Mouse (Mus musculus) Patski (cell line): Measurements from ENCODE around the gene Adora2b. TPM values are rescaled to one million over a fixed set of nuclear protein-coding genes. Genes with fewer than 3 reads are reported as not detected.
A peak's percentile ranks its signal among the peaks of the same experiment; 100 is the strongest.

Experiments used
- ATAC-seq: fragments of 100-300 bp; one replicate; pipeline ENCODE4 v1.8.0; 2021
- CTCF ChIA-PET: fragments of 350-600 bp; sonication (Branson Sonifier 250); formaldehyde crosslinking; loops from one replicate; lab custom pipeline; 2022; ENCODE audit warnings: inconsistent platforms; lab: Charles Lee
- POLR2A ChIA-PET: fragments of 350-600 bp; sonication (Branson Sonifier 250); formaldehyde crosslinking; loops from one replicate; lab custom pipeline; 2022; ENCODE audit warnings: antibody characterized with exemption, inconsistent platforms; lab: Charles Lee
- DNase-seq: peaks from one replicate; pipeline ENCODE4 v3.0.0-alpha.2; 2011; ENCODE audit warnings: low read depth, low spot score
- H3K27me3 ChIP-seq: fragments of 371-371 bp; one replicate; pipeline ENCODE4 v1.5.1; 2021
- CTCF ChIP-seq: fragments of 100-300 bp; IDR thresholded peaks from one replicate; pipeline ENCODE4 v1.5.1; 2021
- in situ Hi-C: fragments of 300-500 bp; cut with MboI; formaldehyde crosslinking; loops from 3 replicates; pipeline ENCODE4 v1.11.1; 2018; ENCODE audit warnings: low pct_unique_long_range_greater_than_20kb, mixed read lengths
- polyA plus RNA-seq: library from polyadenylated mRNA; unstranded; gene quantifications from one replicate; pipeline ENCODE4 v1.2.3, GENCODE M21; 2021

The Adora2b gene
- polyA plus RNA-seq, 1 experiment from 2014 or later: 0.41 TPM

DNA sequence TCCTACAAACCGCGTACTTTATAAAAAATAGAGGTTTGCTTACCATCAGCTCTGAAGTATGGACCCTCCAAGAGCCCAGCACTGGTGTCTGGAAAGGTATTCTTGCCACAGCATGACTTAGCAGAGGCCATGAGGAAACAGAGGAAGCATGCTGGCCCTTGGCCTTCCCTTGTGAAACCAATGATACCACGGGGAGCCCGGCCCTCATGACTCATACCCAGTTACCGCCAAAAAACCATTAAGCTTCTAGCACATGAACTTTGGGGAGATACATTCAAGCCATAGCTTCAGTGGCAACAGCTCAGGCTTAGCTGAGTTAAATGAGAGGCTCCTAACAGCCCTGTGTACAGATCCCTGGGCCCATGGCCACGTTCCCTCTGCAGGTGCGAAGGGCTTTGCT lies 24.8 kb upstream of the Adora2b start:
- ChIA-PET POLR2A (no interaction called here), CTCF (interaction anchor here (1.4 kb wide), 1 partner anchor 13 kb away, joined by 3 read pairs; no protein-coding TSS in a partner anchor)
- no peaks in the 10 kb centered on the region for H3K27me3 ChIP-seq
- DNase-seq (no peak), ATAC-seq (no peak)
- in situ Hi-C loops: no loop called here
- no peak for TF ChIP-seq CTCF

DNA sequence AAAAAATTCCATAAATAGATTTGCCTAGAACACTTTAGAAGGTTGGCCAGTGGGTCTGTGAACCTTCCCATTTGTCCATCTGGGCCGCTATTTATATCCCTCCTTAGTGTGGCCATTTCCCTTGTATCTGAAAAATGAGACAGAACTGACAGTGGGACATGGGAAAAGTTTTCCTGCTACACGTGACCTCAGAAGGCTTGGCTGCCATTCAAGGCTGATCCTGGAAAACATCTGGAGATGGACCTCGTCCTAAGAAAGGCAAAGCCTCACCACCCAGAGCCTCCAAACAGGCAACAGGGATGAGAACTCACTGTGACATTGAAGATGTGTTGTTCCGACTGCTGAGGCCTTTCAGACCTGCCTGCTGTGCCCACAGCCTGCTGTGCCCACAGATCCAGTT lies 24.0 kb upstream of the Adora2b start:
- ATAC-seq (no peak), DNase-seq (no peak)
- POLR2A ChIA-PET: no interaction called here
- CTCF ChIA-PET: no interaction called here
- H3K27me3 ChIP-seq: no peaks in the 10 kb centered on the region
- in situ Hi-C loops: no loop called here
- TF ChIP-seq CTCF: no peak

DNA sequence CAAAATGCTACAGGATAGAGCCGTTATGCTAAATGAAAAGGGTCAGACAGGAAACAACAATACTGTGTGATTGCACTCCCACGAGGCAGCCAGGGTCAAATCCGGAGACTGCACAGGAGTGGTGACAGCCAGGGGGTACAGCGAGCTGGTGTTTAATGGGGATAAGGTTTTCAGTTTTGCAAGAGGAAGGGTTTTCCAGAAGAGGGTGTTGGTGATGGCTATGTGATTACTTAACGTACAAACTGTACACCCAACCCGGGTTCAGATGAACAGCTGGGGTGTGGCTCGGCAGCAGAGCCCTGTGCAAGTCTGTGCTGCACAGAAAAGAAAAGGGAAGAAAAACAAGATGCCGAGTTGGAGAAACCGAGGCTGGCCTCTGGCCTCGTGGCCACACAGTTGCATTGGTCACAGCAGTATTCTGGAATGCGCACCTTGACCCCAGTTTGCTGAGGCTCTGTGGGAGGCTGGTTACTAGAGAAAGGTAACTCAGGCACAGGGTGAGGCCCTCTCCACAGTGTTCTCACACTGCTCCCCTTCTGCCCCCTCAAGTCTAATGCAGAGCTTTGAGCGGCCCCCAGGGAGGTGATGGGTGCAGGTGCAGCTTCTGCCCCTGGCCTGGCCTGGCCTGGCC lies 8.0 kb upstream of the Adora2b start:
- DNase-seq: no peak
- H3K27me3 ChIP-seq: no peaks in the 10 kb centered on the region
- in situ Hi-C loops: no loop called here
- no peak for ATAC-seq
- no peak for TF ChIP-seq CTCF
- CTCF ChIA-PET: interaction anchor here (1.9 kb wide), 1 partner anchor 9 kb away, joined by 7 read pairs; the partner anchor contains the start of gene Adora2b
- POLR2A ChIA-PET: interaction anchor here (0.6 kb wide), 1 partner anchor 213 kb away, joined by 3 read pairs; no protein-coding TSS in a partner anchor

DNA sequence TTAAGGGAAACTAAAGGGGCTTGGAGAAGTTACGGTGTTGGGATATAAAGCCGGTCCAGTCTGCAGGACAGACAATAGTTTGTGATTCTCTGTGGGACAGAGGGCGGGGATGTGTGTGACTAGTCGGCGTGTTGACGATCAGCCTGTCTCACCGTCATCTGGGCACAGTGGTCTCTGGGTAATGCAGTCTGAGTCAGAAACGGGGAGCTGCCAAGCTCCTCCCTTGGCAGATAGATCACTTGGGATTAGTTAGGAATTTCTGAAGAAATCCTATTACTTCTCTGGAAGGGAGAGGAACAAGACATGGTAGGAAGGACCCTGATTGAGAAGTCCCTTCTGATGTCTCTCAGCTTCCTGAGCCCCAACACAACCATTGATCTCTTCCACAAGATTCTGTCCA lies 4.9 kb upstream of the Adora2b start:
- TF ChIP-seq CTCF: no peak
- in situ Hi-C loops: no loop called here
- no peaks in the 10 kb centered on the region for H3K27me3 ChIP-seq
- POLR2A ChIA-PET: no interaction called here
- CTCF ChIA-PET: no interaction called here
- ATAC-seq (peak; percentile 44), DNase-seq (no peak)

DNA sequence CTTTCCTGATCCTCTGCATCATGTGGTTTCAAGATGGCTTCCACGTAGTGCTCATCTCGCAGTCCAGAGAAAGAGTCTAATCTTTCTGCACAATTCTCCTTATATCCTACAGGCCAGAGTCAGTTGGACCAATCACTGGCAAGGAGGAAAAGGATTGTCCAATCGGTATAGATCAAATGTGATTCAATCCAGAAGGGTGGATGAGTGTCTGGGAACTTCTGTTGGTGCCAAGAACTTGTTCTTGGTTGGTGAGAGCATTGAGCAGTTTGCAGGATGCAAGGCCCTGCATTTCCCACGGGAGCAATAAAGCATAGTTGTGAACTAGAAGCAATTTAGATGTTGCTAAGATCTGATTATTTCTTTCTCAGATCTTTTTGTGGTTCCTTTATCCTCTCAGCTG lies 4.3 kb upstream of the Adora2b start:
- ChIA-PET POLR2A (no interaction called here), CTCF (no interaction called here)
- TF ChIP-seq CTCF: no peak
- H3K27me3 ChIP-seq: no peaks in the 10 kb centered on the region
- in situ Hi-C loops: no loop called here
- no peak for ATAC-seq
- DNase-seq: no peak

DNA sequence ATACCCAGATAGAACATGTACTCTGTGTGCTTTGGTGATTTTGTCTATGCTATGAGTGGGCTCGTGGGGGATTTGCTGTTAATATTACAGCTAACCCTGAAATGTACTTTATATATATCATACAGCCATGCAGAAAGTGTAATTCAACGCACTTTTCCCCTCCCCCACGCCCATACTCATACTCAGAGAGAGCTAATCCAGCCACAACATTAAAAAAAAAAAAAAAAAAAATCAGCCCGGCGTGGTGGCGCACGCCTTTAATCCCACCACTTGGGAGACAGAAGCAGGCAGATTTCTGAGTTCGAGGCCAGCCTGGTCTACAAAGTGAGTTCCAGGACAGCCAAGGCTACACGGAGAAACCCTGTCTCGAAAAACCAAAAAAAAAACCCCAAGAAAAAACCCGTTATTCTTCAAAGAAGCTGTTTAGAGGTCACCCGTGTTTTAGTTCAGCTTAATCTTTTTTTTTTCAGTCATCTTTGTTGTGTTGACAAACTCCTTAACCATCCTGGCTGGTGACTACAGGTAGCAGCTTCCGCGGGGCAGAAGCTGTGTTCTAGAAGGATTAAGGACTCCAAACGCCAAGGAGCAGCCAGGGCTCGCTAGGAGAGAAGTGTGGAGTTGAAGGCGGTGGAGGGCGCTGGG lies 904 bp upstream of the Adora2b start:
- no peak for DNase-seq
- ChIA-PET CTCF (interaction anchor here (1.4 to 2.0 kb wide), 2 partner anchors 20 to 23 kb away, joined by 4 to 6 read pairs; no protein-coding TSS in a partner anchor), POLR2A (interaction anchor here (0.7 to 1.3 kb wide), 2 partner anchors 20 to 21 kb away, joined by 3 read pairs; no protein-coding TSS in a partner anchor)
- ATAC-seq: no peak
- no peak for TF ChIP-seq CTCF
- H3K27me3 ChIP-seq: no peaks in the 10 kb centered on the region
- in situ Hi-C loops: no loop called here

DNA sequence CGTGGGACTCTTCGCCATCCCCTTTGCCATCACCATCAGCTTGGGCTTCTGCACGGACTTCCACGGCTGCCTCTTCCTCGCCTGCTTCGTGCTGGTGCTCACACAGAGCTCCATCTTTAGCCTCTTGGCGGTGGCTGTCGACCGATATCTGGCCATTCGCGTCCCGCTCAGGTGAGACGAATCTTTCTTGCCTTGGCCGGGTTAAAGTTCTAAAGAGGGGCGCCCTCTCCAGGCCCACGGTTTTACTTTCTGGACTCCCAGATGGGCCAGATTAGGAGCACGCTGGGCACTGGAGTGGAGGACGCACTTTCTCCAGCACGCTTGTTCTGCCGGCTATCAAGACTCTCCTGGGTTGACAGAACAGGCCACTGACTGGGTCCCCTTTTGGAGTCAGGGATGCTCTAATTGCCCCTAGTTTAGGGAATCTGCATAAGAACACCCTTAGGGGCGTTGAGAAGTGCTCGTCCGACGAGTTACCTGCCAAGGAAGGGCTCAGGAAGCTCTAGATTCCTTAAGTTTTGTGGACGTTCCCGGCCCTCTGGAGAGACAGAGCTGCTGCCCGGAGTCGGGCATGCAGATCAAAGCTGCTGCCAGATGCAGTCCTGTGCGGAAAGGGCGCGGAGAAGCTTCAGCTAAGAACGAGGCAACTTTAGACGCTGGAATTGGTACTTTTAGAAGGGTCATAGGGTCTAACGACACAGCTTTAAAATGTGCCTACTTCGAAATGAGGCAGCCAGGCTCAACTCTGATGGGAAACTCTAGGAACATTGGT lies 668 bp downstream of the Adora2b start:
- no peaks in the 10 kb centered on the region for H3K27me3 ChIP-seq
- POLR2A ChIA-PET: interaction anchor here (0.8 to 1.4 kb wide), 3 partner anchors 18 to 28 kb away, joined by 3 to 6 read pairs (median 3); no protein-coding TSS in a partner anchor
- CTCF ChIA-PET: interaction anchor here (0.7 to 2.5 kb wide), 18 partner anchors 9 to 202 kb away, joined by 3 to 9 read pairs (median 4); no protein-coding TSS in a partner anchor
- no peak for TF ChIP-seq CTCF
- DNase-seq: no peak
- in situ Hi-C loops: no loop called here
- ATAC-seq: peak; percentile 45

DNA sequence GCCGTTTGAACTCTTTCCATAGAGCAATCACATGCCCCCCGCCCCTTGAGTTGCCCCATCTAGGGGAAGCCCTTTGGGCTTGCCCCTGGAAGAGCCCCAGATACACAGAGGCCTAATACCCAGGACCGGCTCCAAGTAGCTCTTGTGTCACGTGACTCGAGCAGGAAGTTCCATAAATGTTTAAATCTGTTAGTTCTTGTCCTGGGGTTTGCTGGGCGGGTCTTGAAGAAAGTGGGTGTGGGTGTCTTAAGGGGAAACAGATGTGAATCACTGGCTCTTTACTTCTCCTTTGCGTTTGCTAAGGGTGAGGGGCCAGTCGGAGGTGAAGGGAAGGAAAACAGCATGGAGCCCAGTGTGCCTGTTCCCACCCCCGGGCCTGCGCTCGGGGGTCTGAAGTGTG lies 2.3 kb downstream of the Adora2b start:
- no peaks in the 10 kb centered on the region for H3K27me3 ChIP-seq
- DNase-seq (no peak), ATAC-seq (no peak)
- CTCF ChIA-PET: interaction anchor here (0.9 to 2.5 kb wide), 3 partner anchors 8 to 20 kb away, joined by 3 to 8 read pairs (median 3); no protein-coding TSS in a partner anchor
- no peak for TF ChIP-seq CTCF
- in situ Hi-C loops: no loop called here
- POLR2A ChIA-PET: interaction anchor here (0.6 kb wide), 1 partner anchor 123 kb away, joined by 3 read pairs; no protein-coding TSS in a partner anchor

DNA sequence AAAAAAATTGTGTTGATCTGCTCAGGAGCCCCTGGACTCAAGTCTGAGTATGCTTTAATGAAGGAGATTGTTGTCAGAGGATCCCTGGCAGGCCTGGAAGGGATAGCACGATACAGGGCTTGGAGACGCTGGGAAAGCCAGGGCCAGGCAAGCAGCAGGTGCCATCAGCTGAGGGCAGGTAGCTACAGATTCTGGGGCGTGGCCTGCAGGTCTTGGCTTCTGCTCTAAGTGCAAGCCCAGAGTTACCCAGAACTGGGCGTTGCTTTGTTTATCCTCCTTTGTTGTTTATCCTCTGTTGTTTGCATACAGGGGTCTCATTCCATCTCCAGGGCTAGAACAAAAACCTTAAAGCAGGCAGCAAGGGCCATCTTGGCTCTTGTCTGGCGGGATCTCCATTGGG lies 4.6 kb downstream of the Adora2b start:
- CTCF ChIA-PET: interaction anchor here (1.4 kb wide), 1 partner anchor 205 kb away, joined by 3 read pairs; no protein-coding TSS in a partner anchor
- no peak for ATAC-seq
- in situ Hi-C loops: no loop called here
- POLR2A ChIA-PET: no interaction called here
- TF ChIP-seq CTCF: no peak
- no peaks in the 10 kb centered on the region for H3K27me3 ChIP-seq
- no peak for DNase-seq

DNA sequence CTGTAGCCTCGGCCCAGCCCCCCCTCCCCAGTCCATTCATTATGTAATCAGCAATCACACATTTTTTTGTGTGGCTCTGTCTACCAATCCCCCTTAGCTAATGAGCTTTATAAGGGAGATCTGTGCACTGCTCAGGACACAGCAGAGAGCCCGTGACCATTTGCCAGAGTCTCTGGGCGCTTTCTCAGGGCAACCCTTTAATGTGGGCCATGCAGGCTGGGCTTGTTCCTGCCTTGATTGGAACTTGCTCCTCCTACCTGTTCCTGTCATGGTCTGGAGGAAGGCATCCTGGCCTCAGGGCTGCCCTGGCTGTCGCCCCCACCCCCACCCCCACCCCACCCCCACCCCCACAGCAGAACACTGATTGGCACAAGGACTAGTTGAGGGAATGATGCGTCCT lies 10.4 kb downstream of the Adora2b start:
- ATAC-seq: no peak

More for the DNA sequence above, 10.4 kb downstream of the Adora2b start:
- ChIA-PET POLR2A (no interaction called here), CTCF (interaction anchor here (1.0 to 2.1 kb wide), 2 partner anchors 9 to 38 kb away, joined by 3 to 8 read pairs; partner anchors contain the start of gene Adora2b)
- DNase-seq: no peak
- in situ Hi-C loops: no loop called here
- no peak for TF ChIP-seq CTCF
- no peaks in the 10 kb centered on the region for H3K27me3 ChIP-seq
